Mouse (Mus musculus) spleen, postnatal 14 days (tissue): ENCODE results near the gene Spryd3.
A peak's percentile ranks its signal among the peaks of the same experiment; 100 is the strongest.
"Not testable (repeated sequence)": the region's sequence is repeated elsewhere in the genome, so short reads cannot be mapped to it uniquely, and the experiment has no call there.

Experiments used
- DNase-seq, 2 experiments: peaks; one replicate each; pipeline ENCODE4 v3.0.0; 2021 to 2022; ENCODE audit warnings: low spot score in 2 of 2

Gene Spryd3

DNA sequence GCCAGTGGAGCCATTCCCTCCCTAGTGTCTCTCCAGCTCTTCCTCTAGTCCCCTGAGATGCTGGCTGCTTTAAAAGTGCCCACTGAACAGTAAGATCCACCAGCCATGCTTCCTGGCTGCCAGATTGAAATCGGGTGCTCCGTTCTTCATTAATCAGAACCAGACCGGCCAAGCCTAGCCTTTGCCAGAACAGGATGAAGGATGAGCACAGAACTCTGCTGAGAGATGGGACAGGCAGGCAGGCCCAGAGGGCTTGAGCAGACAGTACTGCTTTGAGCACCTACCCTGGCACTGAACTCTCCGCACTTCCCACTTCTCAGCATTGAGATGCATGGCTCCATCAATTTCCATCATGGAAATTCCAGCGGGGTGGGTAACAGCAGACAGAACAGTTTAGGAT, 36.8 kb downstream of the Spryd3 start:
- DNase-seq, result no peak

DNA sequence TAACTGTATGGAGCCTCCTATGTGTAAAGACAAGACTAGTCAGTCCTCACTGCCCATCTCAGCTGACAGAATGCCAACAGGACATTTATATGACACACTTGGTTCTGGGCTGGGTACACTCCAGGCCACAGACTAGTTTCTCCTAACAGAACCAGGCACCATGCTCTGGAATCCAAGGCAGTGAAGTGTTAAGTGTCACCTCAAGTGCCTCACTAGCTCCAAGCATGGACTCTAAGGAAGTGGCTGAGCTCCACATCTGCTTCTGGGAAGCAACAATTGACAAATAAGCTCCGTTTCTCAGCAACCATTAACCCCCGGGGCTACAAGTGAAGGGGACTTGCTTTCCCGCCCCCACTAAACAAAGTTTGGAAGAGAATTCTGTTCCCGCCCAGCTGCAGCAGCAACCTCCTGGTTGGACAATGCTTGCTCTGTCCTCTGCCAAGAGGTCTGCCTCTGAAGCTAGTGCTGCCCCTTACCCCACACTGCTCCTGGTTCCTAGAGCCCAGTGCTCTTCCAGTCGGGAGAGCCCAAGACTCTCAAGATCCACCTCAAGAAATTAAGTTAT, 38.0 kb downstream of the Spryd3 start:
- DNase-seq, result no peak

DNA sequence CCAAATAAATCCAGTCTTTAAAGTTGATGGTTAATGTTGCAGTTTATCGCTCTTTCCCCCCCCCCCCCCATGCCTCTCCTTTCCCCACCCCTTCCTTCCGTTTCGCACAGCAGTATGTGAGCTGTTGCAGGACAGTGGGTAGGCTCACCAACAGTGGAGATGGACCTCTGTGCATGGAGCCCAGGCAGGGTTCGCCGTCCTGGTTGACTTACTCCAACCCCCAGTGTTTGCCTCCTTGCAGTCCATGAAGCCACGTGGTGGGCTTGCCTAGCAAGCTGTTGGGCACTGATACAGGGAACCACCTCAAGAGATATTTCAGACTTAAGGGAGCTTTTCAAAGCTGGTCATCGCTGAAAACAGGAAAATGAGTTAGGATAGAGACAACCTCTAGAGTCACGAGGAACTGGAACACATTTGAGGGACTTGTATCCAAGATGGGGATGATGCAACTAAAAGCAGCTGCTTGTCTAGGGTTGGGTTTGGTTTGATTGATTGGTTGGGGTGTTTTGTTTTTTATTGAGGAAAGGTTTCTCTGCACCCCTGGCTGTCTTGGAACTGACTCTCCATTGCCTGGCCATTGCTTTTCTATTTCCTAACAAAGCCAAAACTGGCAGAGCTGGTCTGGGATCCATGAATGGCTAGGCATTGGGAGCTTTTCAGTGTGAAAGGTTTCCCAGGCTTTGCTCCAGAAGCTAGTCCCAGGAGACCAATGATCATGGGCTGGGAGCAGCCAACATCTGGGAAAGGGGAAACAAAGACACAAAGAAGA, 38.7 kb downstream of the Spryd3 start:
- DNase-seq, result no peak

DNA sequence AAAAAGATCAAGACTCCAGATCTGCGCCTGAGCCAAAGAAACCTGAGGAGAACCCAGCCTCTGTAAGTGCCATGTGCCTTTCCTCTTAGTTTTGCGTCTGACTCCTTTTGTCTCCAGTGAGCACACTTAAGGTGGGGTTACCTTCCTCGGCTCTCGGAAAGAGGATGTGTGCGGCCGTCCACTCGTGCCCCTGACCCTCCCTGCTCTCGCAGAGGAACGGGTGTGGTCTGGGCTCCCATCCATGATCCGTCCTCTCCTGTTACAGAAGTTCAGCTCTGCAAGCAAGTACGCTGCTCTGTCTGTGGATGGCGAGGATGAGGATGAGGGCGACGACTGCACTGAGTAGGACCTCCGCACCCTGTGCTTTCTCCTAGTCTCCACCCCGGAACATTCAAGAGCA, 41.0 kb downstream of the Spryd3 start:
- DNase-seq, result no peak

DNA sequence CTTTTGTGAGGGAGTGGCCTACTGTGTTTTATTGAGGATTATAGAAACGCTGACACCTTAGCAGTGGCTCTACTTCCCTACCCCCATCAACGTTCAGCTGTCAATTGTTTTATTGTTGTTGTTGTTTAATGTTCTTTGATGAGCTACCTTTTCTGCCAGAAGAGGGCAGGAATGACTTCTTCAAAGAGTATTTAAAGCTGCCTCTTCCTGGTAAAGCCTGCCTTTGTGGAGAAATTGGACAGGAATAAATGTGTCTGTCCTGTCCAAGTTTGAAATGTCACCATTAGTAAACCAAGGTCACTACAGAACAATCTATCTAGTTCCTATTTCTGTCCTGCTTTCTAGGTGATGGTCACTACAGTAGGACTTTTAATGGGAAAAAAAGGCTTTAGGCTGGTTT, 41.9 kb downstream of the Spryd3 start:
- DNase-seq, result no peak

DNA sequence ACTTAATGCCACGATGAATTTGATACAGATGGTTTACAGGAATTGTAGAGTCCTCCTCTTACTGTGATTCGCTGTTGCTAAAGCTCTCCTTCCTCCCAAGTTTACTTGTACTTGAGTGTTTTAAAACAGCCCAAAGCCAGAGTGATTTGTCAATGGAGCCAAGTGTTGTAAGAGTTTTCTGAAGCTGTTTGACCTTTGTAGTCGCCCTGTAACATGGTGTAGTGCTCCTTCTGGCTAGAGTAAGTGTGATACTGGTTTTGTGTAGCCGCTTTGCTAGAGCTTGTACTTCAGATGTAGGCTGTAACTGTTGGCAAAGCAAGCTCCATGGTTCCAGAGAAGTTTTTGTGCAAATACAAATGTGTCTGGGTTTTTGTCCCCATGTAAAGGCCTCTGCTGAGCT, 43.8 kb downstream of the Spryd3 start:
- no peak for DNase-seq

DNA sequence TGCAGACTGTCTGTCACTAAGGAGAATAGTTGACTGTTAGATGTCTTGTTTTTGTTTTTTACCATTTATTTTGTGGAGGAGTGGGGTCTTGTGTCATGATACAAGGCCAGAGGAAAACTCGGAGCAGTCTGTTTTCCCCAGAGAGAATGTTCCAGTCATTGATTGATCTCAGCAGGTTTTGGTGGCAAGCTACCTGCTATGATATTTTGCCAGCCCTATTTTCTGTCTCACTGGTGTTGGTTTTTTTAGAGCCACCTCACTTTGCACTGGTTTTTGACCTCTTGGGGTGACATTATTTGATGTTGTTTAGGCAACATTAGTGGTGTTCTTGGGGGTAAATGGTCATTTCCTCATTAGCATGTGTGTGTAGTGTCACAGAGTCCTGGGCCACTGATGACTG, 44.3 kb downstream of the Spryd3 start:
- no peak for DNase-seq

DNA sequence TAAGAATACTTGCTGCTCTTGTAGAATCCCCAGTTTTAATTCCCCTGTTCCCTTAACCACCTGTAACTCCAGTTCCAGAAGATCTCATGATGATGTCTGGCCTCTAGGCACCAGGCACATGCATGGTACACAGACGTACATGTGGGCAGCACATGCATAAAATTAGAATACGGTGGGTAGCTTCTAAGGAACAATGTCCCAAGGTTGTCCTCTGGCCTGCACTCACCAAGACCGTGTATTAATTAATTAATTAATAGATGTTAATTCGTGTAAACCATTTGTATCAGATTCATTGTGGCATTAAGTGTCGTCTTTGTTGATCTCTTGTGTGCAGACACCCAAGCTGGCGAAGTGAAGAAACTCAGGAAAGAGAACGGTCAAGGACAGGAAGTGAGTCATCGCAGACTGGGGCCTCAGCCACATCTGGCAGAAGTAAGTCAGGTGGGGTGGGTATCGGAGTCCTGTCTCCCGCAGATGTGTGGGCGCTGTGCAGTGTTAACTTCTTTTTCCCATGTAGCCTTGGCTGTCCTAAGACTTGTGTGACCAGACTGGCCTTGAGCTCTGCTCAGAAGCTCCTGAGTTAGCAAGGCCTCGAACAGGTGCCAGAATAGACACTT, 44.9 kb downstream of the Spryd3 start:
- no peak for DNase-seq

DNA sequence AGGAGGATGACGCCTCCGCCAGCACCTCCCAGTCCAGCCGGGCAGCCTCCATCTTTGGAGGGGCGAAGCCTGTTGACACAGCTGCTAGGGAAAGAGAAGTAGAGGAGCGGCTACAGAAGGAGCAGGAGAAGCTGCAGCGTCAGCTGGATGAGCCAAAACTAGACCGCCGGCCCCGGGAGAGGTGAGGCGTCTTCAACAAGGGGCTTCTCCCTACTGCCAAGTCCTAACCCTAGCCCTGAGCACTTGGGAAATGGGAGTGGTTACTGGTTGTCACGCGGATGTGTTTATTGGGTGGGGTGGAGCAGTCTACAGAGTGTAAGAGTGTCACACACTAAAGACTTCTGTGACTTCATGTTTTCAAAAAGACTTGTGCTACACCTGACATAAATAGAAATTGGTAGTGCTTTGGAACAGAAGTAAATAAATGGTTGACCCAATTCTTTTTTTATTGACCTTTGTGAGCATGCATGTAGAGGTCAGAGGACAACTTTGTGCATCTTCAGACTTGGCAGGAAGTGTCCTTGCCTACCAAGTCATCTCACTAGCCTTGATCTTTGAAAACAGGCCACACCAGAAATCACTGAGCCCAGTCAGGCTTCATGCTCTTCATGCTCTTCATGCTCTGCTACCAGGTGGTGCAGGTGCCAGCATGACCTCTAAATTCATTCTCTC, 46.0 kb downstream of the Spryd3 start:
- no peak for DNase-seq

DNA sequence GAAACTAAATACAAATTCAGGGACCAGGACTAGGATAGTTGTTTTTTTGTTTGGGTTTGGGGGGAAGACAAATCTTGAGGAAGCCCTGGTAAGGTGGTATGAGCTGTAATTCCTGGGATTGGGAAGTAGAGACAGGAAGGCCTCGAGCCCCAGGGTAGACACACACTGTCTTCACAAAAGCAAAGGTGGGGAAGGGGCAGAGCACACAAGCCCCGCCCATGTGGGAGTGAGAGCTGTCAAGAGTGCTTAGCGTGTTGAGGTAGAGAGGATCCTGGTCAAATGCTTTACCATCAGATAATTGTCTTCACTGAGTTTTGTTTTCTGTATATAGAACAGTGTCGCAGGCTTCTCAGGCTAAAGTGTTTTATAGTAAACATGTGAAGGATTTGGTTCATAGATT, 53.0 kb downstream of the Spryd3 start:
- DNase-seq, result no peak

DNA sequence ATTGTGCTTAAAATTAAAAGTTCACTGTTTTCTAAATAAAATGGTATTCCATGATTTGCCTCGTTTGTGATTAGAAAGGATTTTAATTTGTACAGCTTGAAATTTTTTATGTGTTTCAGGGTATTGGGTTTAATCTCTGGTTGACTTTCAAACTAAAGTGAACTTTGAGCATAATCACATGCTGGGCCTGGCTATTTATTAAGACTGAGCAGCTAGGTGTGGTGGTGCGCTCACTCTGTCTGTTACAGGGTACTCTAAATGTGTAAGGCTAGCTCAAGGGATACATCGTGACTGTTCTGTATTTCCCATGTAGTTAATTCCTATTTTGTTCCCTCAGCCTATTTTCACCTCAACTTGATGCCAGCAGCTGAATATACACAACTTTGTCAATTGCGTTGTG, 53.9 kb downstream of the Spryd3 start:
- DNase-seq, result no peak

DNA sequence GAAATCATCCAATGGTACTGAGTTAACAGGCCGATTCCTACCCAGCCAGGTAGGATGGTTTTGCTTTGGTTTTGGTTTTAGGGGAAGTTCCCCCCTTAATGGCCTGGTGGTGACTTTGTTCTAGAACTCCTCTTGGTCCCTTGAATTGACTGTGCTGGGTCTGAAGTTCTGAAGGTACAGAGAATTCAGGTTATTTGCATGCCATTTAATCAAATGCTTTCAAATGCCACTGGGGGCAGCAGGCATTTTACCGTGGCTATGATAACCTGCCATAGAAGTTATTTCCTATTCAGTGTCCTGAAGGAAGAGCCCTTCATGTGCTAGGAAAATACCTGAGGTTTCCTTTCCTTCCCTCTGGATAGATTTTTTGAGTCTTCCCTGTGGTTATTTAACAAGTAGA, 55.6 kb downstream of the Spryd3 start:
- DNase-seq, result no peak

DNA sequence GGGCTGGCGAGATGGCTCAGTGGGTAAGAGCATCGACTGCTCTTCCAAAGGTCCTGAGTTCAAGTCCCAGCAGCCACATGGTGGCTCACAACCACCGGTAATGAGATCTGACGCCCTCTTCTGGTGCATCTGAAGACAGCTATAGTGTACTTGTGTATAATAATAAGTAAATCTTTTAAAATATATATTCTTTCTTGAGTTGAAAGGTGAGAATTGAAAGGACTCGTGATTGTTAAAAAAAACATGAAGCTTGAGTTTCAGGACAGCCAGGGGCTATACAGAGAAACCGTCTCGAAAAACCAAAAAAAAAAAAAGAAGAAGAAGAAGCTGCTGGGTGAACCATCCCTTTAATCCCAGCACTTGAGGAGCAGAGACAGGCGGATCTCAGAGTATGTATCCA, 56.1 kb downstream of the Spryd3 start:
- DNase-seq, result not testable (repeated sequence)

DNA sequence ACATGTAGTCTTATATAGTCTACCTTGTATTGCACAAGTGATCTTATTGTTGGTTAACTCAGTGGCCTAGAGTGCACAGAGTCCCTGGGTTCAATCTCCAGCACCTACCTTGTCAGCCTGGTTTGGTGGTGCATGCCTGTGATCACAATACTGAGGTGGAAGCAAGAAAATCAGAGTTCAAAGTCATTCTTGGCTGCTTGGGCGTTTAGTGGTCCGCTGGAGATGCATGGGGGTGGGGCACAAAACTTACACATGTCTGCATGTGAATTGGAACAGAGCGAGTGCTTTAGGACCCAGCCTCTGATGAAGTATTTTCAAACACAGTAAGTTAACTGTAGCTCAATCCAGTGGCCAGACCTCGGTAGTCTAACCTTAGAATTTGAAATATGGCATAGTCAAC, 56.8 kb downstream of the Spryd3 start:
- no peak for DNase-seq

DNA sequence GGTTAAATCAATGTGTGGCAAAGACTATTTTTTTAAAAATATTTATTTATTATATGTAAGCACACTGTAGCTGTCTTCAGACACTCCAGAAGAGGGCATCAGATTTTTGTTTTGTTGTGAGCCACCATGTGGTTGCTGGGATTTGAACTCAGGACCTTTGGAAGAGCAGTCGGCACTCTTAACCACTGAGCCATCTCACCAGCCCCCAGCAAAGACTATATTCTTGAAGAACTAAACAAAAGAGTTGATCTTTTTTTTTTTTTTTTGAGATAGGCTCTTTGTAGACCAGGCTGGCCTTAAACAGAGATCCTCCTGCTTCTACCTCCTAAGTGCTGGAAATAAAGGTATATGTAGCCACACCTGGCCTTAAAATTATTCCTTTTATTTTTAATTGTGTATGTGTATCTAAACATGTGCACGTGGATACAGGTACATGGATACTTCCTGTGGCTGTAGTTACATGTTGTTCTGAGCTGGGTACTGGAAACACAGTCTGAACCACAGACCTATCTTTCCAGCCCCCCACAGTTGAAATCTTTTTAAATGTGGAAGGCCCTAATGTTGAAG, 58.8 kb downstream of the Spryd3 start:
- DNase-seq, result no peak

DNA sequence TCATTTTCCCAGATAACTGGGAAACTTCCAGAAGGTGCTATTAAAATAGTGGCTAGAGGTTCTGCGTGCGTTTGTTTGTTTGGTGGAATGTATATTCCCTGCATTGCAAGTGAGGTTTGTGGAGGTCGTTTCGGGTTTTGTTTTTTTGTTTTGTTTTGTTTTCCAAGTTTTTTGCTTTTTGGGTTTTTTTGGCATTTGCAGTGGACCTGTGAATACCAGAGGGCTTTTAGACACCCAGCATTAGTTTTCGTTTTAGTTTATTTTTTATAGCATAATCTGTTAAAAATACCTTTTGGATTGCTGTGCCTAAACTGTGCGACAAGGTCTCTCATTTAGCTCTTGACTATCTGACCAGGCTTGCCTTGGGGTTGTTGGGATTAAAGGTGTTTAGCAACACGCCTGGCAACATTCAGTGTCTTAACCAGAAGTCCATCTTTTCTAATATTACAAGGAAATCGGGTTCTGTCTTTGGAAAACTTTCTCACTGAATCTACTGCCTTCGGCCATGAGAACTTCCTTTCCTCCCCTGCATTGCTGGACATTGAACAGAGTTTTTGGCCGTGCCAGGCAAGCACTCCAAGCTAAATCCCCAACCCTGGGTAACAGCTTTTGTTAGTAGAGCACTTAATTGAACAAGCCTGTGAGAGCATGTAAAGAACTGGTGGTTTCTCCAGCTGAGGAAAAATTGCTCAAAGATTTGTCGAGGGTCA, 61.0 kb downstream of the Spryd3 start:
- no peak for DNase-seq

DNA sequence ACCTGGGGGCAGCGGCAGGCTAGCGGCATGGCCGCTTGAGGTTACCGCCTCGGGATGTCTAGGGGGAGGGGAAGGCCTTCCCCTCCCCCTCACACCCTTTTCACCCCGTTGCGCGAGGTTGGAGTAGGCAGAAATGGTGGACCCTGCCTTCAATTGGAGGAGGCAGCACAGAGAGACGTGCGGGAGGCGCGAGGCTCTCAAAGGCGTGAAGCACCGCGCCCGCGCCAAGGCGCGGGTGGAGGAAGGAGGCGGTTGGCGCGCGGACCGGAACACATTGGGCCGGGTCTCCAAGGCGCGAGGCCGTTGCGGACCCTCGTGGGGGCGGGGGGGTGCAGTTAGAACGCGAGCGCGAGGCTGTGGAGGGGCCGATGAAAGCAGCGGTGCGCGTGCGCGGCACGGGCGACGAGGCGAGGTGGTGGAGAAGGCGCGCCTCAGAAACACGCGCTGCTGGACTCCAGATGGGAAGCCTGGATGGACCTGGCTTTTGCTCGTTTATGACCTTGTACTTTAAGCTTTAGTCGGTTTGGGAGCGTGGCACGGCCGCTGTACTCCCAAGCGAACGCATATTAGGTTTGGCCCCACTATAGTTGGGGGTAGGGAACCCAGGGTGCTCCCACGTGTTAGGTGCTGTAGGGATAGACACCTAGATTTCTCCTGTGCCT, 61.8 kb downstream of the Spryd3 start:
- DNase-seq, result peak; percentile 36 to 58

DNA sequence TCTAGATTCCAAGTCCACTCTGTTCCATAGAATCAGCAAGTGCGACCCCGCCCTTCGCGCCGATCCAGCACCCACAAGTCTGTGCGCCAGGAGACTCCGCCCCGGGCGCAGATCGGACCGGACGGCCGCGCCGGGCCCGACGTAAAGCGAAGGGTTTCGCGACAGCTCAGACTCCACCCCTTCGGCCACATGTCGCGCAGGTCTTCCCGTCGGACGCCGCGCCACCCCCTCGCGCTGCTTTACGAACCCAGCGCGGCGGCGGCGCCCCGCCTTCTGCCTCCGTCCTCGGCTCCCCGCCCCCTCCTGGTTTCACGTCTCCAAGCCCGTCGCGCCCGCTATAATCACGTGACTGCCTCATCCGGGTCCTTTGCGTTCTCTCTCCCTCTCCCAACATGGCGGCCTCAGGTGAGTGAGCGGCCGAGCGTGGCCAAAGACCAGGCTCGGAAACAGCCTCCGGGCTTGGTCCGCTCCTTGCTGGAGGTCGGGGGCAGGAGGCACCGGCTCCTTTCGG, 62.4 kb downstream of the Spryd3 start, which contains the start of gene Eif4b:
Eif4b (plus strand) TSS at position 215 of the 511 bp plus-strand sequence.
- peak; percentile 96 to 97 for DNase-seq

DNA sequence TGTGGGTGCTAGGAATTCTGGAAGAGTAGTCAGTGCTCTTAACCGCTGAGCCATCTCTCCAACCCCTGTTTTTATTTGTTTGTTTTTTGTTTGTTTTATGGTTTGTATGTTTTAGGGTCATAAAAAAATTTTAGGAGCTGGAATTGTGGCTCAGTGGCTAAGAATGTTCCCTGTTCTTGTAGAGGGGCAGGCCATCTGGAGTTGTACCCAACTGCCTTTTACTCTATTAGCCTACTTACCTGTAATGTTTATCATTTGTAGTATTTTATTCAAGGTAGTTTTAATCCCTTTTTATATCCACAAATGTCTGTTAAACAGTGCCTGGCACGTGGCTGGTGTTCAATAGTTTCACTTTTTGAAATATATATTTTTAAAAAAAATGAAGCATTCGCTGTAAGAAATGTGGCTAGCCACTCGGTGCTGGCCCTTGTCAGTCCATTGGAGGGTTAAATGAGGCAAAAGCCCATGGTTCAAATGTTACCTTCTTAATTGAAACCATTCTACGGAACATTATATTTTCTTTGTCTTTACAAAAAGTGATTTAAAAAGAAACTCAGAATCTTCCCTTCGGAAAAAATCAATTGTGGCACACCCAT, 63.0 kb downstream of the Spryd3 start:
- no peak for DNase-seq
